Mouse (Mus musculus): ENCODE data around the gene Ntpcr.

GRCm38 (mm10) chr8:125686221-125686865 lies 43.4 kb upstream of the Ntpcr start:
- no peak for TF ChIP-seq CTCF (IDR thresholded peaks at IDR 0.05; ENCODE audit: low read depth)
- TF ChIP-seq EP300 (IDR thresholded peaks at IDR 0.05; ENCODE audit: low read depth), result no peak
